Mouse (Mus musculus): Measurements from ENCODE around the gene Lmntd2.

DNA sequence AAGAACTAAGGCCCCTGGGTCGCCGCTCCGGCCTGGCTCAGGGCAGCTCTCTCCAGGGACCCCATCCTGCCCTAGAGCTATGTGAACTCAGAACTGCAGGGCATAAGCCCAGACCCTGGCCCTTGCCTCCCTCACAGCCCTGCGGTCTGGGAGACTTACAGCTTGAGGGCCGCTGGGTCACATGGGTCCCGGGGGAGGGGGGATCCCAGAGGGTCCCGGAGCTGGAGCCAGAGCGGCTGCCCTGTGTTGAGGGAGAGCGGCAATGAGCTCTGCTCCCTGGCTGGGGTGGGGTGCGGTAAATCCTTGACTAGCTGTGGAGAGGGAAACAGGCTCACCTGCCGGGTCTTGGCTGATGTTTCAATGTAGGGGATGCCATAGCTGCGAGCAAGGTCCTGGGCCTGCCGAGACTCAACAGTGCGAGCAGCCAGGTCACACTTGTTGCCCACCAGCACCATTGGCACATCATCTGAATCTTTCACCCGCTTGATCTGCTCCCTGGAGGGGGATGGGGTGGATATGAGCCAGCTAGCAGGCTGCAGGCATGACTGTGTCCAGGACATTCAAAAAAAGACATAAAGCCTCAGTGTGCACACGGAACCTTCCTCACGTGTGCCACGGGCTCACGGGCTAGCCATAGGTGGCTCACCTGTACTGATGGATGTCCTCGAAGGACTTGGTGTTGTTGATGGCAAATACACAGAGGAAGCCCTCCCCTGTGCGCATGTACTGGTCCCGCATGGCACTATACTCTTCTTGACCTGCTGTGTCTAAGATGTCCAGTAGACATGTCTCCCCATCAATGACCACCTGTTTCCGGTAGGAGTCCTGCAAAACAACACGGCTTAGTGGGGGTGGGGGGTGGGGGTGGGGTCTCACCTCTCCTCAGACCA, 21.8 kb downstream of the Lmntd2 start:
- TF ChIP-seq CTCF (IDR thresholded peaks at IDR 0.05; ENCODE audit: low read depth, low read length) (no peak), POLR2A (IDR thresholded peaks at IDR 0.05; ENCODE audit: borderline replicate concordance, low read depth, low read length) (no peak)
